Mouse (Mus musculus) heart, postnatal 0 days (tissue): ENCODE data around the gene Mtrf1. TPM values are rescaled to one million over a fixed set of nuclear protein-coding genes. Genes with fewer than 3 reads are reported as not detected.
"Not testable (repeated sequence)": the region's sequence is repeated elsewhere in the genome, so short reads cannot be mapped to it uniquely, and the experiment has no call there.

Experiments used
- ATAC-seq: fragments of 200-750 bp; cut with Nextera tagmentation; 2 replicates; pipeline ENCODE4 v1.8.0; 2017; ENCODE audit warnings: low read depth, moderate number of reproducible peaks, moderate library complexity; ENCODE audit not compliant: insufficient read depth
- DNase-seq: peaks from one replicate; pipeline ENCODE4 v3.0.0-alpha.2; 2016; ENCODE audit warnings: low spot score
- H3K27ac ChIP-seq: fragments of 300-500 bp; sonication (generic); 2 replicates; pipeline ENCODE4 v1.5.1; 2014; ENCODE audit warnings: low read depth, mild to moderate bottlenecking
- H3K27me3 ChIP-seq: fragments of 300-500 bp; sonication (generic); 2 replicates; pipeline ENCODE4 v1.6.1; 2014; ENCODE audit warnings: low read length, mixed read lengths; ENCODE audit not compliant: control insufficient read depth, insufficient read depth
- H3K36me3 ChIP-seq: fragments of 300-500 bp; sonication (generic); replicated peaks from 2 replicates; pipeline ENCODE4 v1.6.1; 2014; ENCODE audit warnings: low read length, mixed read lengths; ENCODE audit not compliant: control insufficient read depth, insufficient read depth
- H3K4me1 ChIP-seq: fragments of 300-500 bp; sonication (generic); 2 replicates; pipeline ENCODE4 v1.6.1; 2014; ENCODE audit warnings: antibody characterized with exemption; ENCODE audit not compliant: control insufficient read depth, insufficient read depth
- H3K4me2 ChIP-seq: fragments of 300-500 bp; sonication (generic); 2 replicates; pipeline ENCODE4 v1.6.1; 2014; ENCODE audit warnings: low read depth, mild to moderate bottlenecking, low read length, moderate library complexity
- H3K4me3 ChIP-seq: fragments of 300-500 bp; sonication (generic); 2 replicates; pipeline ENCODE4 v1.5.1; 2014; ENCODE audit warnings: low read depth, low read length
- H3K9ac ChIP-seq: fragments of 300-500 bp; sonication (generic); replicated peaks from 2 replicates; pipeline ENCODE4 v1.6.1; 2014; ENCODE audit warnings: low read depth, low read length, mixed read lengths
- H3K9me3 ChIP-seq: fragments of 300-500 bp; sonication (generic); replicated peaks from 2 replicates; pipeline ENCODE4 v1.6.1; 2016; ENCODE audit warnings: low read length; ENCODE audit not compliant: control insufficient read depth
- CTCF ChIP-seq: IDR thresholded peaks from 2 replicates; pipeline ENCODE4 v1.5.1; 2016; ENCODE audit warnings: antibody characterized with exemption, control low read depth, low read depth
- EP300 ChIP-seq: IDR thresholded peaks from 2 replicates; pipeline ENCODE4 v1.6.1; 2016; ENCODE audit warnings: antibody characterized with exemption, low read depth
- WGBS: fragments of 180-500 bp; shearing (Covaris S2); extraction: QIAGEN DNeasy Blood & Tissue Kit; methylation state at CpG from one replicate; pipeline ENCODE4 v1.1.7; 2014; 5-methylcytosine and 5-hydroxymethylcytosine counted together
- polyA plus RNA-seq: library from polyadenylated mRNA; unstranded; fragments of >200 nt; fragmentation: Nextera tagmentation; extraction: Ambion mirVana; gene quantifications from 2 replicates; pipeline ENCODE4 v1.2.1, GENCODE M21; 2015
- total RNA-seq: library from RNA; depleted of rRNA; stranded (reverse); fragments of >200 nt; gene quantifications from 2 replicates; pipeline ENCODE4 v1.2.3, GENCODE M21; 2014; ENCODE audit warnings: low replicate concordance

Mtrf1 gene
- total and polyA plus RNA-seq, 2 experiments from 2014 or later, result 8.4 to 11.9 TPM

- WGBS, result 65% methylated on average over 1 of the region's 1 CpGs
- H3K36me3 ChIP-seq, result no peaks in the 10 kb centered on the region
- no peak overlapping the region for H3K4me3 ChIP-seq
- no peaks in the 10 kb centered on the region for H3K4me1 ChIP-seq
- ATAC-seq, result no peak
- no peak overlapping the region for H3K27ac ChIP-seq
- no peaks in the 10 kb centered on the region for H3K27me3 ChIP-seq
- H3K9me3 ChIP-seq, result no peaks in the 10 kb centered on the region
- TF ChIP-seq CTCF (no peak), EP300 (no peak)
- no peak overlapping the region for H3K4me2 ChIP-seq
- DNase-seq, result no peak
- H3K9ac ChIP-seq, result no peak overlapping the region
Measured at GRCm38 (mm10) chr14:79434068-79434467, 36.5 kb downstream of the Mtrf1 start.

- Histone ChIP-seq H3K9me3 (no peaks in the 10 kb centered on the region), H3K9ac (no peak overlapping the region), H3K36me3 (no peaks in the 10 kb centered on the region), H3K4me1 (no peaks in the 10 kb centered on the region; the same call in 1 of the 2 replicates), H3K27ac (no peak overlapping the region), H3K4me3 (no peak overlapping the region), H3K27me3 (no peaks in the 10 kb centered on the region), H3K4me2 (no peak overlapping the region)
- DNase-seq (no peak), ATAC-seq (no peak)
- 84% methylated on average over 2 of the region's 2 CpGs for WGBS
- TF ChIP-seq CTCF, result no peak
- TF ChIP-seq EP300, result no peak
Measured at GRCm38 (mm10) chr14:79440655-79441054, 43.1 kb downstream of the Mtrf1 start.

DNA sequence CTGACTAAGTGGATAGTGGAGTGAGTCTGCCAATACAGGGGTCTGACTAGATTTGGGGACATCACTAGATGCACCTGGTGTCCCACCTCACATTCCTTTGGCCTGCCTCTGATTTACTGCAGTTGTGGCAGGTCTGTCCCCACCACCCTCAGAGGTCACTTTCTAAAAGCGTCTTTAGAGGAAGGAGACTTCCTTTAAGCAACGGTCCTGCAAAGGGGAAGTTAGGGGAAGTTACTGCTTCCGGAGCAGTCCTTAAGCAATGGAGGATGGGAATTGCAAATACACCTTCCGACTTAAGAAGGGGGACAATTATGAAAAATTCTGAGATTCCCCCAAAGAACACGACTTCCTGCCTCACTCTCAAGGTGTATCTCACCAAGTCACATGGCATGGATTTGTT, 43.9 kb downstream of the Mtrf1 start:
- DNase-seq, result no peak
- H3K27me3 ChIP-seq, result no peaks in the 10 kb centered on the region
- H3K4me2 ChIP-seq, result no peak overlapping the region
- H3K9me3 ChIP-seq, result no peaks in the 10 kb centered on the region
- no peak overlapping the region for H3K9ac ChIP-seq
- no peaks in the 10 kb centered on the region; the same call in 1 of the 2 replicates for H3K4me1 ChIP-seq
- WGBS, result 66% methylated on average over 5 of the region's 5 CpGs
- no peak overlapping the region for H3K27ac ChIP-seq
- no peak for ATAC-seq
- TF ChIP-seq CTCF, result no peak
- TF ChIP-seq EP300, result no peak
- H3K36me3 ChIP-seq, result no peaks in the 10 kb centered on the region
- no peak overlapping the region for H3K4me3 ChIP-seq

DNA sequence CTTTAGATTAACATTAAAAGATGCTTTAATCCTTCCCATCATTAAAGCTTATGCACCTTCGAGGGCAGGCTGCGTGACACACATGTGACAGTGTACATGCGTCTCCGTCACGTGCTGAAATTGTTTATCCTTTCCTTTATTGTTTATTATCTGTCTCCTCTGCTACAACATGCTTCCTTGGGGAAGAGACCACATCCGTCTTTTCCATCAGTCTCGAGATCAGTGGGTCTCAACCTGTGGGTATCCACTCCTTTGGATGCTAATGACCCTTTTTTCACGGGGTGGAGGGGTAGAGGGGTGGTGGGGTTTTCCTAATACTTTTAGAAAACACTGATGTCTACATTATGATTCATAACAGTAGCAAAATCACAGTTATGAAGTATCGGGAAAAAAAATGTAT, 47.0 kb downstream of the Mtrf1 start:
- TF ChIP-seq CTCF, result no peak
- no peak for TF ChIP-seq EP300
- Histone ChIP-seq H3K27me3 (no peaks in the 10 kb centered on the region), H3K4me1 (no peaks in the 10 kb centered on the region; the same call in 1 of the 2 replicates), H3K9ac (no peak overlapping the region), H3K9me3 (no peaks in the 10 kb centered on the region), H3K4me2 (no peak overlapping the region), H3K27ac (no peak overlapping the region), H3K4me3 (no peak overlapping the region), H3K36me3 (no peaks in the 10 kb centered on the region)
- DNase-seq (no peak), ATAC-seq (no peak)
- 82% methylated on average over 9 of the region's 9 CpGs for WGBS

GRCm38 (mm10) chr14:79445055-79445620, 47.6 kb downstream of the Mtrf1 start:
- Histone ChIP-seq H3K9me3 (no peaks in the 10 kb centered on the region), H3K27me3 (no peaks in the 10 kb centered on the region), H3K9ac (no peak overlapping the region), H3K4me2 (no peak overlapping the region), H3K4me1 (no peaks in the 10 kb centered on the region; the same call in 1 of the 2 replicates), H3K27ac (no peak overlapping the region), H3K36me3 (no peaks in the 10 kb centered on the region), H3K4me3 (no peak overlapping the region)
- ATAC-seq, result no peak
- DNase-seq, result no peak
- WGBS, result 78% methylated on average over 16 of the region's 16 CpGs
- TF ChIP-seq CTCF (no peak), EP300 (no peak)

DNA sequence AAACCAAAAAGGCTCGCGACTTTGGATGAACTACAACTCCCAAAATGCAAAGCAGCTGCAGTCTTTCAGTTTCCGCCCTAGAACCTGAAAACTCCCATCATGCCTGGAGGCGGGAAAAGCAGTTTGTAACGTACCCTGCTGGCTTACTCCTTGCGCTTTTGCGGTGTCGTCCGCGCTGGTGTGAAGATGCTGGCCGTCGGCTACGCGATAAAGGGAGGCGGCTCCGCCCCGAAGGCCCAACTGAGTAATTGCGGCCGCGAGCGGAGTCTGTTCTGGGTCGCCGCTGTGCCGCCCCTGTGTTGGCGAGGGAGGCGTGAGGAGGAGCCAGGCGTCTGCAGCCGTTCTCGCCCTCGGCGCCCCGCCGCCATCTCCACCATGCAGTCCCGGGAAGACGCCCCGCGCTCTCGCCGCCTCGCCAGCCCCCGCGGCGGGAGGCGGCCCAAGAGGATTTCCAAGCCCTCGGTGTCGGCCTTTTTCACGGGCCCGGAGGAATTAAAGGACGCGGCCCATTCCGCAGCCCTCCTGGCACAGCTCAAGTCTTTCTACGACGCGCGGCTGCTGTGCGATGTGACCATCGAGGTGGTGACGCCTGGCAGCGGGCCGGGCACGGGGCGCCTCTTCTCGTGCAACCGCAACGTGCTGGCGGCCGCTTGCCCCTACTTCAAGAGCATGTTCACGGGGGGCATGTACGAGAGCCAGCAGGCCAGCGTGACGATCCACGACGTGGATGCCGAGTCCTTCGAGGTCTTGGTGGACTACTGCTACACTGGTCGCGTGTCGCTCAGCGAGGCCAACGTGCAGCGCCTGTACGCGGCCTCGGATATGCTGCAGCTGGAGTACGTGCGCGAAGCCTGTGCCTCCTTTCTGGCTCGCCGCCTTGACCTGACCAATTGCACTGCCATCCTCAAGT, 54.4 kb downstream of the Mtrf1 start, which contains the start of gene Kbtbd6:
Gene Kbtbd6, plus strand, starts transcription at position 155 of the 910 bp plus-strand sequence.
- Histone ChIP-seq H3K4me2 (peak within 1 kb of the TSS; percentile 75), H3K4me3 (peak within 1 kb of the TSS; percentile 59)
- ATAC-seq (peak; percentile 91), DNase-seq (peak; percentile 96)
- H3K27me3 ChIP-seq, H3K4me1 ChIP-seq, H3K9ac ChIP-seq, H3K27ac ChIP-seq, H3K36me3 ChIP-seq, H3K9me3 ChIP-seq: not testable (repeated sequence)
- 6% methylated on average over 34 of the region's 89 CpGs for WGBS

- 97% methylated on average over 6 of the region's 10 CpGs for WGBS
- H3K4me3 ChIP-seq, ATAC-seq: not testable (repeated sequence)
Measured at GRCm38 (mm10) chr14:79452591-79452934, 55.0 kb downstream of the Mtrf1 start.

More at GRCm38 (mm10) chr14:79452591-79452934, 55.0 kb downstream of the Mtrf1 start:
- not testable (repeated sequence) for H3K4me1 ChIP-seq, DNase-seq, H3K27me3 ChIP-seq, H3K36me3 ChIP-seq, H3K4me2 ChIP-seq, H3K9me3 ChIP-seq, H3K27ac ChIP-seq, H3K9ac ChIP-seq
